Mouse (Mus musculus): ENCODE measurements at regions not wholly inside any gene's neighbourhood (a gene's known extent, or its start where the extent isn't known, plus 50 kb on each side); places are given as distances from the start of the nearest gene placed in this dataset.

- DNase-seq (ENCODE audit: low spot score in 2 of 2): no peak
Measured at GRCm38 (mm10) chrX:14273628-14274337, 62.8 kb downstream of the H2al1n start.

GRCm38 (mm10) chrX:14279312-14279711, 68.4 kb downstream of the H2al1n start:
- no peak for DNase-seq (ENCODE audit: low spot score in 2 of 2)

- no peak for DNase-seq (ENCODE audit: low spot score in 2 of 2)
Measured at GRCm38 (mm10) chrX:14279736-14280135, 68.8 kb downstream of the H2al1n start.

DNA sequence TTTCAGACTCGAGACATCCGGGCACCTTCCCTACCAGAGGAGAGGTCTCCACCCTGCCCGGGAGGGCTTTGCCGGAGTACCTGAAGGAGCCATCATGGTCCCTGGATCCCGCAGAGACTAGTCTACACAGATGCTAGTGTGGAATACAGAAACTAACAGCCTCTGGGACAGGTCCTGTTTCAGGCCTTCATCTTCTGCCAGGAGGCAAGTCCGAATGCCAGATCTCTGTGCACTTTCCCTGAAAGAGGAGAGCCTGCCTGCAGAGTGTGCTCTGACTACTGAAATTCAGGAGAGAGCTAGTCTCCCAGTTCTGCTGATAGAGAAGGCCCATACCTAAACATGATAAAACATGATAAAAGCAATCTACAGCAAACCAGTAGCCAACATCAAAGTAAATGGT, 83.9 kb downstream of the H2al1n start:
- peak in 1 of 2 experiments; percentile 57 for DNase-seq (ENCODE audit: low spot score in 2 of 2)

DNA sequence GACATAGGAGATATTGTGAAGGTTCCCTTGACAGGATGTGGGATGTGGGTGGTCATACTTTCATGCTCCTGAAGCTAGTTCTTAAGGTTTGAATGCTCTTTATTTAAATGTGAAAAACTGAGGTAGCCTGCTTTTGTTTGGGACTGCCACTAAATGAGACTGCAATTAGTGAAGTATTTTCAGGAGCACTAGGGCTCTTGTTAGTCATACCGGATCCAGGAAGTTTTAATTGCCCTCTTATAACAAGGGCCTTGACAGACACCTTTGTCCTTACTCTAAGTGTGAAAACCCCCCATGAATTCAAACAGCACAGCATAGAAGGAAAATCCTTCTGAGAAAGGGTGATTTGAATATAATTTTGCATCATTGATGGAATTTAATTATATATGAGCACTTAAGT, 91.2 kb downstream of the H2al1n start:
- DNase-seq (ENCODE audit: low spot score in 2 of 2): no peak

DNA sequence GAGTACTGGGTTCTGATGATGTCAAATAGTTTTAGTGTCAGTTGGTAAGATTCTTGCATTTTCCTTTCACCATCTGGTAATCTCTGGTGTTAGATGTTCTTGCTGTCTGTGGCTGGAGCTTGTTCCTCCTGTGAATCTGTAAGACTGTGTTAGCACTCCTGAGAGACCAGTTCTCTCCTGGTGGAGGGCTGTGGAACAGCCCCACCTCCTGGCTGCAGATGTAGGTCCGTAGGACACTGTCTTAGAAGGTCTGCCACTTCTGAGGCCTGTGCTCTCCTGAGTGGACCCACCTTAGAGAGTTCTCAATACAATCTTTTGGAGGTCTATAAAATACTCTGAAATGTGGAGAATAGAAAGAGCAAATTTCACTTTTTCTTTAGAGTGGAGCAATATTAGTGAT, 101.8 kb downstream of the H2al1n start:
- DNase-seq (ENCODE audit: low spot score in 2 of 2): no peak

- no peak for DNase-seq (ENCODE audit: low spot score in 2 of 2)
Measured at GRCm38 (mm10) chrX:14352416-14352815, 141.5 kb downstream of the H2al1n start.

- DNase-seq (ENCODE audit: low spot score in 2 of 2): no peak
Measured at GRCm38 (mm10) chrX:14353366-14353765, 142.4 kb downstream of the H2al1n start.

DNA sequence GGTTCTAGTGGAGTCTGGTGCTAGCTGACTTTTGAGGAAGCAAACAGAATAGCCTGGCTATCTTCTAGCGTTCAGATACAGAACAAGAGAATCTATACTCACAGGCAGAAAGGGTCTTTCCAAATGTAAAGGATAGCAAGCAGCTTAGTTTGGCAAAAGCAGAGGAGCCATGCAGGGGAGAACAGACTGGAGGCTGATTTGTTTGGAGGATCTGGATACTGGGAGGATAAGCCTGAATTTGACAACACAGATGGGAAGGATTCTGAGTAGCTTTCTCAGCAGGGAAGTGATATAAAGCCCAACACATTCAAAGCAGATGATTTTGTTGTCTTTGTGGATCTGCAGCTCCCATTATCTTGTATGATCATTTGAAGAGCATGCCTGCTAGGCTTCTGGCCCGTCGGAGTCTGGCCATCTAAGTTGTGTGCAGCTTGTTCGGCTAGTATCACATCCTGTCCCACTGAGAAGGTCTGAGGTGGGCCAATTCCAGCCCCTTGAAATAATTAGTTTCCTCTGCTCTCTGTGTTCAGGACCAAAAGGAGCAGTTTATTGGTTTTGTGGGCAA, 145.6 kb downstream of the H2al1n start:
- no peak for DNase-seq (ENCODE audit: low spot score in 2 of 2)

All from spleen, postnatal 4 days (tissue).